Mouse (Mus musculus) lung, embryonic 14.5 days (tissue): Measurements from ENCODE around the gene Gm3002. TPM values are rescaled to one million over a fixed set of nuclear protein-coding genes. Genes with fewer than 3 reads are reported as not detected.
"Not testable (repeated sequence)": the region's sequence is repeated elsewhere in the genome, so short reads cannot be mapped to it uniquely, and the experiment has no call there.

Experiments used
- ATAC-seq: fragments of 200-750 bp; cut with Nextera tagmentation; 2 replicates; pipeline ENCODE4 v1.8.0; 2017; ENCODE audit warnings: mild to moderate bottlenecking, moderate TSS enrichment, moderate library complexity; ENCODE audit not compliant: insufficient read depth
- DNase-seq: peaks from one replicate; pipeline ENCODE4 v3.0.0-alpha.2; 2015
- H3K27ac ChIP-seq: fragments of 300-500 bp; sonication (generic); 2 replicates; pipeline ENCODE4 v1.5.1; 2014; ENCODE audit warnings: low read depth, mild to moderate bottlenecking, moderate library complexity
- H3K27me3 ChIP-seq: fragments of 300-500 bp; sonication (generic); 2 replicates; pipeline ENCODE4 v1.6.1; 2014; ENCODE audit warnings: low read length, control low read depth; ENCODE audit not compliant: insufficient read depth
- H3K36me3 ChIP-seq: fragments of 300-500 bp; sonication (generic); 2 replicates; pipeline ENCODE4 v1.6.1; 2014; ENCODE audit warnings: control low read depth; ENCODE audit not compliant: insufficient read depth
- H3K4me1 ChIP-seq: fragments of 300-500 bp; sonication (generic); 2 replicates; pipeline ENCODE4 v1.6.1; 2014; ENCODE audit warnings: antibody characterized with exemption, control low read depth; ENCODE audit not compliant: insufficient read depth
- H3K4me2 ChIP-seq: fragments of 300-500 bp; sonication (generic); 2 replicates; pipeline ENCODE4 v1.6.1; 2014; ENCODE audit warnings: mild to moderate bottlenecking
- H3K4me3 ChIP-seq: fragments of 300-500 bp; sonication (generic); 2 replicates; pipeline ENCODE4 v1.5.1; 2014; ENCODE audit warnings: low read depth, low read length
- H3K9ac ChIP-seq: fragments of 300-500 bp; sonication (generic); 2 replicates; pipeline ENCODE4 v1.6.1; 2014
- H3K9me3 ChIP-seq: fragments of 300-500 bp; sonication (generic); 2 replicates; pipeline ENCODE4 v1.6.1; 2016; ENCODE audit warnings: low read depth, low read length, control low read depth
- WGBS: fragments of 180-500 bp; shearing (Covaris S2); extraction: QIAGEN DNeasy Blood & Tissue Kit; methylation state at CpG from one replicate; pipeline ENCODE4 v1.1.7; 2014; 5-methylcytosine and 5-hydroxymethylcytosine counted together
- polyA plus RNA-seq: library from polyadenylated mRNA; unstranded; fragments of >200 nt; fragmentation: Nextera tagmentation; extraction: Ambion mirVana; gene quantifications from 2 replicates; pipeline ENCODE4 v1.2.1, GENCODE M21; 2014

Gm3002 gene
- polyA plus RNA-seq = not detected in 2 replicates

DNA sequence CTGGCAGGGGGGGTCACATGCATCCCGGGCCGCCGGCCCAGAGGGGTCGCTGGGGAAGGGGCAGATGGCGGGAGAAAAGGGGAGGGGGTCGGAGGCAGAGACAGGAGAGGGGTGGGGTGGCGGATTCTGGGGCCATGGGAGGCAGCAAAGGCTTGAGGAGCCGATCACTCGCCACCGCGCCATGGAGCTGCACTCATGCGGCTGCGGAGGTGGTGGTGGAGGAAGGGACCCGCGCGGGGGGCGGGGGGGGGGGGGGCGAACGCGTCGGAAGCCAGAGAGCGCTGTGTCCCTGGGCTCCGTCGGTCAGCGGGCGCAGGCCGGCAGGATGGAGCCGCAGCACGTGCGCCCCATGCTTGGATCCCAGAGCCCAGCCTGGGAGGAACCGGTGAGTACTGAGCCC is at the start of gene Gm3002:
Gm3002 (plus strand) TSS at position 301 of the 400 bp plus-strand sequence.
- H3K27me3 ChIP-seq, H3K27ac ChIP-seq, H3K9ac ChIP-seq, DNase-seq, H3K9me3 ChIP-seq, H3K4me2 ChIP-seq, H3K4me1 ChIP-seq, ATAC-seq, H3K36me3 ChIP-seq, H3K4me3 ChIP-seq: not testable (repeated sequence)
- no CpG with 5 or more reads among the region's 31 CpGs for WGBS

DNA sequence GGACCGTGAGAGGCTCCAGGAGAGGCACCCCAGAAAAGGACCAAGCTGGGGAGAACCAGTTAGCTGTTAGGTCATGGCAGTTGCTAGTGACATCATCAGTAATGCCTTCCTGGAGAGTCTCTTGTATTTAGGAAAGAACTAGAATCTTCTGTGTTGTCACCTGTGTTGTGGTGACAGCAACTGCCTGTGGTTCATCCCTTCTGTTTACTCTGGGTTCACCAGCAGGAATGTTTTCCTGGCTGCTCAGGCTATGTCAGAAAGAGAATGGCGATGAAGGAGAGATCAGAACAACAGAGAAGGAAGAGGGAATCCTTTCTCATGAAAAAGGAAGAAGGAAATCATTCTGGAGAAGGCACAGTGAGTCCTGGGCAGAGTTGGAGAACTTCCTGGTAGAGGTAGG is 36.1 kb downstream of the Gm3002 start, which contains the start of gene Gm3033:
Gm3033 (plus strand) TSS at position 301 of the 400 bp plus-strand sequence.
- H3K9me3 ChIP-seq, H3K9ac ChIP-seq, H3K4me2 ChIP-seq, H3K27ac ChIP-seq, DNase-seq, H3K27me3 ChIP-seq, ATAC-seq, H3K4me1 ChIP-seq, H3K36me3 ChIP-seq, H3K4me3 ChIP-seq: not testable (repeated sequence)
- WGBS = no CpG with 5 or more reads among the region's 2 CpGs

DNA sequence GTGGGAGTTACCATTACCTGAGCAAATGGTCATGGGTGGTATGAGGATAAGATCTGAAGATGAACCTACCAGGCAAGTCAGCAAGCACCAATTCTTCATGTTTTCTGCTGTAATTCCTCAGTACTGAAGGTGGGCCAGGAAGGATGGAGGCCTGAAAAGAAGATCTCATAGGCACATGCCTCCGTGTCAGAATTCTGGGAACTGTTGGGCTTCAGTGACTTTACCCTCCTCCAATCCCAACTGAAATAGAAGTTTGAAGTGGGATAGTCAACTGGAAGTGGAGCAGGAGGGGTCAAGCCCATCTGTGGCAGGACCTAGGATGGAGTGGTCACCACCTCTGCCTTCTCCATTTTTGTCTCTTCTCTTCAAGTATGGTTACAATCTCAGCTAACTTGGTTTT is 74.0 kb downstream of the Gm3002 start, which contains the start of gene Gm2916:
Gm2916 (plus strand) TSS at position 301 of the 400 bp plus-strand sequence.
- H3K4me3 ChIP-seq, H3K9ac ChIP-seq, DNase-seq, H3K36me3 ChIP-seq, ATAC-seq, H3K27ac ChIP-seq, H3K4me1 ChIP-seq, H3K27me3 ChIP-seq, H3K4me2 ChIP-seq, H3K9me3 ChIP-seq: not testable (repeated sequence)
- no CpG with 5 or more reads among the region's 1 CpGs for WGBS

DNA sequence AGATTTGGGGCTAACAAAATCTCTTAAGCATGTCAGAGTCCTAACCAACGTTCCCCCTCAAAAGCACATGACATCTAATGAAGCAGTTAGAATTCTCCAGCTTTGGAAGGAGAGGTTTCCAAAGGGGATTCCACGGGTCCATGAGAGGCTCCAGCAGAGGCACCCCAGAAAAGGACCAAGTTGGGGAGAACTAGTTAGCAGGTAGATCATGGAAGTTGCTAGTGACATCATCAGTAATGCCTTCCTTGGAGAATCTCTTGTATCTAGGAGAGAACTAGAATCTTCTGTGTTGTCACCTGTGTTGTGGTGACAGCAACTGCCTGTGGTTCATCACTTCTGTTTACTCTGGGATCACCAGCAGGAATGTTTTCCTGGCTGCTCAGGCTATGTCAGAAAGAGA is 121.6 kb downstream of the Gm3002 start, which contains the start of gene Gm3029:
Gm3029 (plus strand) TSS at position 301 of the 400 bp plus-strand sequence.
- H3K9me3 ChIP-seq, H3K4me1 ChIP-seq, ATAC-seq, H3K9ac ChIP-seq, DNase-seq, H3K27ac ChIP-seq, H3K36me3 ChIP-seq, H3K4me3 ChIP-seq, H3K27me3 ChIP-seq, H3K4me2 ChIP-seq: not testable (repeated sequence)
- 60% methylated on average over 1 of the region's 2 CpGs for WGBS

DNA sequence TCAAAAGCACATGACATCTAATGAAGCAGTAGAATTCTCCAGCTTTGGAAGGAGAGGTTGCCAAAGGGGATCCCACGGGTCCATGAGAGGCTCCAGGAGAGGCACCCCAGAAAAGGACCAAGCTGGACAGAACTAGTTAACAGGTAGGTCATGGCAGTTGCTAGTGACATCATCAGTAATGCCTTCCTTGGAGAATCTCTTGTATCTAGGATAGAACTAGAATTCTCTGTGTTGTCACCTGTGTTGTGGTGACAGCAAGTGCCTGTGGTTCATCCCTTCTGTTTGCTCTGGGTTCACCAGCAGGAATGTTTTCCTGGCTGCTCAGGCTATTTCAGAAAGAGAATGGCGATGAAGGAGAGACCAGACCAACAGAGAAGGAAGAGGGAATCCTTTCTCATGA is 153.4 kb downstream of the Gm3002 start, which contains the start of gene Gm3095:
Gm3095 (plus strand) TSS at position 301 of the 400 bp plus-strand sequence.
- H3K36me3 ChIP-seq, H3K27me3 ChIP-seq, H3K4me3 ChIP-seq, H3K9ac ChIP-seq, H3K4me2 ChIP-seq, DNase-seq, ATAC-seq, H3K9me3 ChIP-seq, H3K27ac ChIP-seq, H3K4me1 ChIP-seq: not testable (repeated sequence)
- no CpG with 5 or more reads among the region's 2 CpGs for WGBS

DNA sequence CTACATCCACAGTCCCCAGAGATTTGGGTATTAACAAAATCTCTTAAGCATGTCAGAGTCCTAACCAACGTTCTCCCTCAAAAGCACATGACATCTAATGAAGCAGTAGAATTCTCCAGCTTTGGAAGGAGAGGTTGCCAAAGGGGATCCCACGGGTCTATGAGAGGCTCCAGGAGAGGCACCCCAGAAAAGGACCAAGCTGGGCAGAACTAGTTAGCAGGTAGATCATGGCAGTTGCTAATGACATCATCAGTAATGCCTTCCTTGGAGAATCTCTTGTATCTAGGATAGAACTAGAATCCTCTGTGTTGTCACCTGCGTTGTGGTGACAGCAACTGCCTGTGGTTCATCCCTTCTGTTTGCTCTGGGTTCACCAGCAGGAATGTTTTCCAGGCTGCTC is 188.2 kb downstream of the Gm3002 start, which contains the start of gene Gm3099:
Gm3099 (plus strand) TSS at position 301 of the 400 bp plus-strand sequence.
- not testable (repeated sequence) for H3K4me1 ChIP-seq, H3K27me3 ChIP-seq, H3K4me2 ChIP-seq, ATAC-seq, DNase-seq, H3K9ac ChIP-seq, H3K36me3 ChIP-seq, H3K4me3 ChIP-seq, H3K27ac ChIP-seq, H3K9me3 ChIP-seq
- 100% methylated on average over 1 of the region's 3 CpGs for WGBS

Other genes with a start within 250 kb of the Gm3002 start
- not detected in 2 replicates for gene Gm3012, start 175.6 kb upstream of the Gm3002 start, polyA plus RNA-seq
- gene Gm3020, start 158.0 kb upstream of the Gm3002 start, polyA plus RNA-seq = 1.2 and 1.3 TPM in 2 replicates
- gene Gm3043, start 121.3 kb upstream of the Gm3002 start, polyA plus RNA-seq = not detected in 2 replicates
- gene Gm3033, start 36.2 kb downstream of the Gm3002 start, polyA plus RNA-seq = 0.22 TPM in 1 of 2 replicates, not detected in the other
- gene Gm2916, start 74.1 kb downstream of the Gm3002 start, polyA plus RNA-seq = 0.20 TPM in 1 of 2 replicates, not detected in the other
- not detected in 2 replicates for gene Gm3029, start 121.7 kb downstream of the Gm3002 start, polyA plus RNA-seq
- gene Gm3095, start 153.5 kb downstream of the Gm3002 start, polyA plus RNA-seq = 0.23 and 0.26 TPM in 2 replicates
- not detected in 2 replicates for gene Gm3099, start 188.3 kb downstream of the Gm3002 start, polyA plus RNA-seq
- 0.30 TPM in 1 of 2 replicates, not detected in the other for gene Gm5796, start 213.9 kb downstream of the Gm3002 start, polyA plus RNA-seq